Mouse (Mus musculus): Measurements from ENCODE around the gene Bicd2. TPM values are rescaled to one million over a fixed set of nuclear protein-coding genes. Genes with fewer than 3 reads are reported as not detected.

The Bicd2 gene
- polyA plus RNA-seq, 1 experiment from 2014 or later, result 49.9 TPM

DNA sequence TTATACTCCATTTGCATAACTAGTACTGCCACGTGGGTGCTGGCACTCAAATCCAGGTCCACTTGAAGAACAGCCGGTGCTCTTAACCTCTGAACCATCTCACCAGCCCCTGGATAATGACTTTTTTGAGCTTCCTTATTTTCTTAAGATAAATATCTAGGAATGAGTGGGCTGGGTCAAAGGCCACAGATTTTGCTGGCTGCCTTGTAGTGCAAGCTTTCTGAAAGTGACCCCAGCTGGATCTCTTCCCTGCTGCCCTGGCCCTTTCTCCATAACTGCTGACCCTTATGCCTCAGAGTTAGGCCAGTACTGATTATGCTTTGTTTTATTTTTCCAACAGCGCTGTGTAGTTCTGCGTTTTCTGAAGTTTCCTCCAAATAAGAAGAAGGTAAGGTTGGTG is 89.1 kb downstream of the Bicd2 start:
- Histone ChIP-seq H3K36me3 (peaks cover 22% of the 10 kb centered on the region), H3K4me1 (peaks cover 6% of the 10 kb centered on the region; the same call in 1 of the 2 replicates), H3K4me3 (no peak overlapping the region), H3K4me2 (replicated peaks) (no peak overlapping the region), H3K9me3 (no peaks in the 10 kb centered on the region), H3K27ac (no peak overlapping the region), H3K9ac (no peak overlapping the region), H3K27me3 (replicated peaks) (no peaks in the 10 kb centered on the region)
- WGBS, result 88% methylated on average over 4 of the region's 4 CpGs
- ATAC-seq (ENCODE audit: low FRiP score, low read depth), result no peak

DNA sequence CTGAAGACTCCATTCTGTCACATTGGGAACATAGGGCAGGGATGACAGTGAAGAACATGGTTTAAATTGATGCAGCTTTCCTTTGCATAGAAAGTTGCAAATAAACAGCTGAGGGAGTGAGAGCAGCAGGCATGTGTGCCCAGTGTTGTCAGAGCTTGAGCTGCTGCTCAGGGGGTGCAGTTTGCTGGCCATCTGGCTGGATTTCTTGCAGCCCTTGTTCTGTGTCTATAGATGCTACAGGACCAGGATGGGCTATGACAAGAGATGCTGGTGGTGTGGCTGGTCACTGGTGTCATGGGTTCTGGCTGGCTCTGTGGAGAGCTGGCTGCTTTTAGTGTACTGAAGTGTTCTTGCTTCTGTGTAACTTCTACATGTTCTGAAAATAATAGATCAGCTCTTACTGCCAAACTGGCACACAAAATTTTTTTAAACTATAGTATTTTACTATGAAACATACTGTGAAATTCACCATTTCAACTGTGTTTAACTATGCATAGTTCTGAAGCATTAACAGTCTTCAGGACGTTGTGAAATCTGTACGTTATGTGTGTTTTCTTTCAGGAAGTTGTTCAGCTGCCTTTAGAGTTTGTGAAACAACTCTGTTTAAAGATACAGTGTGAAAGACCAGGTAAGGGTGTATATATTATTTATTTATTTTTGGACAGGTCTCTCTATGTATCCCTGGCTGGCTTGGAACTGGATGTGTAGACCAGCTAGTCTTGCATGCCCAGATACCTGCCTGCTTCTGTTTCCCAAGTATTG is 92.1 kb downstream of the Bicd2 start:
- H3K36me3 ChIP-seq, result peaks cover 43% of the 10 kb centered on the region
- H3K4me3 ChIP-seq, result no peak overlapping the region
- ATAC-seq (ENCODE audit: low FRiP score, low read depth), result no peak

DNA sequence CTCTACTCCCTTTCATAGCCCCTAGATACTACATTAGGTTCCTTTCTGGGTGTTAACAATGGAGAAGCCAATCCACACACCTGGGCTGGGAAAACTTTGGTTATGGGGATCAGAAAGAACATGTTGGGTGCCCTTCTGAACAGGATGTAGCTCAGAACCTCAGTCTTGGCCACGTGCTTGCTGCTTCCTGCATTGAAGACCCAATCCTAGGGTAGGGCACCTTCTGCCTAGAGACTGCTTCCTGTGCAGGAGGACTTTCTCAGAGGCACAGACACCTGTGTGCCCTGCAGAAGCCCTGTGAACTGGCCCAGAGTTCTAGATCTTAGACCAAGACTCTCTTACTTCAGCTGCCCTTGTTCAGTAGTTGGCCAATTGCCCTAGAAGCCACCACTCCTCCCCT is 94.4 kb downstream of the Bicd2 start:
- Histone ChIP-seq H3K4me2 (replicated peaks) (no peak overlapping the region), H3K4me1 (no peaks in the 10 kb centered on the region), H3K27ac (no peak overlapping the region), H3K36me3 (peaks cover 48% of the 10 kb centered on the region), H3K9me3 (no peaks in the 10 kb centered on the region), H3K27me3 (replicated peaks) (no peaks in the 10 kb centered on the region), H3K4me3 (no peak overlapping the region), H3K9ac (no peak overlapping the region)
- 93% methylated on average over 1 of the region's 1 CpGs for WGBS
- no peak for ATAC-seq (ENCODE audit: low FRiP score, low read depth)

More for the DNA sequence above, 92.1 kb downstream of the Bicd2 start:
- no peaks in the 10 kb centered on the region for H3K27me3 ChIP-seq (replicated peaks)
- H3K4me2 ChIP-seq (replicated peaks), result no peak overlapping the region
- no peaks in the 10 kb centered on the region for H3K9me3 ChIP-seq
- H3K27ac ChIP-seq, result no peak overlapping the region
- 96% methylated on average over 2 of the region's 2 CpGs for WGBS
- H3K9ac ChIP-seq, result no peak overlapping the region
- no peaks in the 10 kb centered on the region for H3K4me1 ChIP-seq

DNA sequence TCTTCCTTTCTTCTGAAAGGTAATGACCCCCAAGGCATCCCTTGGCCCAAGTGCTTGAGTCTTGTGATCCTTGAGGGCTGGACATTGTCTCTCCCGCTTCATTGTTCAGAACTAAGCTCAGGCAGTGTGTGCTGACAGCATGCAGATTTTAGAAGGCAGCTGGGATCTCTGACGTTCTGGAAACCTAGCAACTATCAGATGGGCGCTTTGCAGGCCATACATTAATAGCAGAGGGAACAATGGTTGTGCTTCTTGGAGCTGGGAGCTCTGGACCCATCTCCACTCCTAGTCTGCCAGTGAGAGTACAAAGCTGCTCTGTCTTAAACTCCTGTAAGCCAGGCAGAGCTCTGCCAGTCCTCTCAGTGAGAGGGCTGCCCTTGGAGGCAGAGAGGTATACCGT is 94.8 kb downstream of the Bicd2 start:
- H3K4me3 ChIP-seq, result no peak overlapping the region
- H3K4me2 ChIP-seq (replicated peaks), result no peak overlapping the region
- ATAC-seq (ENCODE audit: low FRiP score, low read depth), result no peak
- 76% methylated on average over 4 of the region's 4 CpGs for WGBS
- H3K36me3 ChIP-seq, result peaks cover 48% of the 10 kb centered on the region
- no peak overlapping the region for H3K27ac ChIP-seq
- no peaks in the 10 kb centered on the region for H3K4me1 ChIP-seq
- H3K27me3 ChIP-seq (replicated peaks), result no peaks in the 10 kb centered on the region
- H3K9me3 ChIP-seq, result no peaks in the 10 kb centered on the region
- no peak overlapping the region for H3K9ac ChIP-seq

Other genes with a start within 250 kb of the Bicd2 start
- gene Wnk2, start 193.6 kb upstream of the Bicd2 start, polyA plus RNA-seq (2016; fragmentation: Nextera tagmentation; extraction: Ambion mirVana), result 16.4 and 17.2 TPM in 2 replicates
- 18.5 and 21.0 TPM in 2 replicates for gene Ninj1, start 154.1 kb upstream of the Bicd2 start, polyA plus RNA-seq (2016; fragmentation: Nextera tagmentation; extraction: Ambion mirVana)
- gene Card19, start 125.5 kb upstream of the Bicd2 start, polyA plus RNA-seq (2016; fragmentation: Nextera tagmentation; extraction: Ambion mirVana), result 29.0 and 32.0 TPM in 2 replicates
- 0.68 and 0.70 TPM in 2 replicates for gene Susd3, start 92.9 kb upstream of the Bicd2 start, polyA plus RNA-seq (2016; fragmentation: Nextera tagmentation; extraction: Ambion mirVana)
- gene Fgd3, start 21.3 kb upstream of the Bicd2 start, polyA plus RNA-seq (2016; fragmentation: Nextera tagmentation; extraction: Ambion mirVana), result 2.6 and 2.7 TPM in 2 replicates
- gene Ippk, start 79.7 kb downstream of the Bicd2 start, polyA plus RNA-seq (2016; fragmentation: Nextera tagmentation; extraction: Ambion mirVana), result 16.3 TPM in 2 replicates
- 0.90 and 1.00 TPM in 2 replicates for gene Tes3-ps, start 151.7 kb downstream of the Bicd2 start, polyA plus RNA-seq (2016; fragmentation: Nextera tagmentation; extraction: Ambion mirVana)
- gene Ecm2, start 163.2 kb downstream of the Bicd2 start, polyA plus RNA-seq (2016; fragmentation: Nextera tagmentation; extraction: Ambion mirVana), result 0.42 and 0.60 TPM in 2 replicates
- gene Aspn, start 202.9 kb downstream of the Bicd2 start, polyA plus RNA-seq (2016; fragmentation: Nextera tagmentation; extraction: Ambion mirVana), result 0.34 and 0.57 TPM in 2 replicates
- 0.35 and 0.42 TPM in 2 replicates for gene Omd, start 240.9 kb downstream of the Bicd2 start, polyA plus RNA-seq (2016; fragmentation: Nextera tagmentation; extraction: Ambion mirVana)